Mouse (Mus musculus) hindbrain, embryonic 11.5 days (tissue): ENCODE results near the gene Krtap10-4. TPM values are rescaled to one million over a fixed set of nuclear protein-coding genes. Genes with fewer than 3 reads are reported as not detected.
"Not testable (repeated sequence)": the region's sequence is repeated elsewhere in the genome, so short reads cannot be mapped to it uniquely, and the experiment has no call there.

ENCODE experiments used
- ATAC-seq: fragments of 200-750 bp; cut with Nextera tagmentation; 2 replicates; pipeline ENCODE4 v1.8.0; 2017; ENCODE audit warnings: mild to moderate bottlenecking, moderate TSS enrichment, moderate library complexity; ENCODE audit not compliant: low FRiP score
- DNase-seq: peaks from one replicate; pipeline ENCODE4 v3.0.0-alpha.2; 2015; ENCODE audit warnings: low spot score
- H3K27ac ChIP-seq: fragments of 300-500 bp; sonication (generic); 2 replicates; pipeline ENCODE4 v1.5.1; 2014; ENCODE audit warnings: mild to moderate bottlenecking, low read depth, low read length
- H3K27me3 ChIP-seq: fragments of 300-500 bp; sonication (generic); 2 replicates; pipeline ENCODE4 v1.6.1; 2014; ENCODE audit warnings: mild to moderate bottlenecking, low read length, moderate library complexity, mixed read lengths; ENCODE audit not compliant: control insufficient read depth, insufficient read depth
- H3K36me3 ChIP-seq: fragments of 300-500 bp; sonication (generic); 2 replicates; pipeline ENCODE4 v1.6.1; 2014; ENCODE audit warnings: mild to moderate bottlenecking, low read length, moderate library complexity, mixed read lengths; ENCODE audit not compliant: control insufficient read depth, insufficient read depth
- H3K4me1 ChIP-seq: fragments of 300-500 bp; sonication (generic); replicated peaks from 2 replicates; pipeline ENCODE4 v1.6.1; 2014; ENCODE audit warnings: low read length, mixed read lengths; ENCODE audit not compliant: control insufficient read depth, insufficient read depth
- H3K4me2 ChIP-seq: fragments of 300-500 bp; sonication (generic); replicated peaks from 2 replicates; pipeline ENCODE4 v1.6.1; 2014; ENCODE audit warnings: mild to moderate bottlenecking, low read depth, low read length
- H3K4me3 ChIP-seq: fragments of 300-500 bp; sonication (generic); 2 replicates; pipeline ENCODE4 v1.5.1; 2014; ENCODE audit warnings: low read depth, low read length
- H3K9ac ChIP-seq: fragments of 300-500 bp; sonication (generic); 2 replicates; pipeline ENCODE4 v1.6.1; 2014; ENCODE audit warnings: low read depth, low read length
- H3K9me3 ChIP-seq: fragments of 300-500 bp; sonication (generic); 2 replicates; pipeline ENCODE4 v1.6.1; 2016; ENCODE audit warnings: low read length; ENCODE audit not compliant: control insufficient read depth
- WGBS: fragments of 180-500 bp; shearing (Covaris S2); extraction: QIAGEN DNeasy Blood & Tissue Kit; methylation state at CpG from one replicate; pipeline ENCODE4 v1.1.7; 2014; 5-methylcytosine and 5-hydroxymethylcytosine counted together
- polyA plus RNA-seq: library from polyadenylated mRNA; unstranded; fragments of >200 nt; fragmentation: Nextera tagmentation; extraction: Ambion mirVana; gene quantifications from 2 replicates; pipeline ENCODE4 v1.2.1, GENCODE M21; 2014

Gene Krtap10-4
- polyA plus RNA-seq, 1 experiment from 2014 or later: not detected

DNA sequence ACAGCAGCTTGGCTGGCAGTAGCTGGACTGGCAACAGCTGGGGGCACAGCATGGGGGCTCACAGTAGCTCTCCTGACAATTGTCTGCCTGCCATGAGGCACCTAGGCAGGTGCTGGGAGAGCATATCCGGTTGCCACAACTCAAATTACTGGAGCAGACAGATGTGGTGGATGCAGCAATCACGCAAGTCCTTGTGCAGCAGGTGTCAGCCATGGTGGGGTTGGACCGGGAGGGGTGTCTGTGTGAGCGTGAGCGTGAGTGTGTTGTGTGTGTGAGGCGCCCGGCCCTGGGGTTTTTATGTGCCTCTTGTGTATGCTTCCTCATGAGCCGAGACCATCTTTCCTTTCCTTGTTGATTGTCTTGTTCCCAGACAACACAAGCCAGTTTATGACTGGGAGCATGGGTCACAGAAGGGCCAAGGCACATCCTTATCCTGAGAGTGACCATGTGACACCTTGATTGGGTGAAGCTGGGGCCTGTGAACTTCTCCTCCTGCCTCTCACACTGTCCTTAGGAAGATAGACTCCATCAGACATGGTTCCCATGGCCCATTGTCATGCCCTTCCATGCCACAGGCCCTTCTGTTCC, 27.9 kb downstream of the Krtap10-4 start, which contains the start of gene Gm19668:
Gene Gm19668 (minus strand): TSS at position 213 of the 588 bp plus-strand sequence.
- WGBS: 56% methylated on average over 8 of the region's 8 CpGs

DNA sequence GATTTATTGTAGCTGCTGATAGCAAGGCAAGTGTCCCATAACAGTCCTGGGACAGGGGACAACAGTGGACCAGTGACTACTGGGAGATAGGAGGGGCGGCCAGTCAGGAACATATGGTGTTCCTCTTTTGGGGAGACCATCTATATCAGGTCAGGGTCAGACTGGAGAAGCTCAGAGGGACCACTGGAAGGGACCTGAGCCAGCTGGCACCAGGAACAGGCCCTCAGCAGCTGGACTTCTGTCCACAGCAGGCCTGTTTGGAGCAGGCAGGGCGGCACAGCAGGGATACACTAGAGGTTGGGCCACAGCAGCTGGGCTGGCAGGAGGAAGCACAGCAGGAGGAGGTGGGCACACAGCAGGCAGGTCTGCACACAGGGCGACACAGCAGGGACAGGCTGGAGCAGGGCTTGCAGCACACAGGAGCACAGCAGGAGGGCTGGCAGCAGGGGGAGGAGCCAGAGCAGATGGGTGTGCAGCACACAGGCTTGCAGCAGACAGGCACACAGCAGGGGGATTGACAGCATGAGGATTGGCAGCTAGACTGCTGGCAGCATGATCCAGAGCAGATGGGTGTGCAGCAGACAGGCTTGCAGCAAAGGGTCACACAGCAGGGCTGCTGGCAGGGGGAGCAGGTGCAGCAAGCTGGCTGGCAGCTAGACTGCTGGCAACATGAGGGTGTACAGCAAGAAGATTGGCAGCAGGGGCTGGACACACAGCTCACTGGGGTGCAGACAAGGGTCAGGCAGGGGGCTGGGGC, 28.6 kb downstream of the Krtap10-4 start:
- 0 out of 2 replicates have a peak overlapping the region, but pooled peaks have one; percentile 9 for H3K27ac ChIP-seq
- H3K4me3 ChIP-seq, H3K36me3 ChIP-seq, H3K27me3 ChIP-seq, H3K4me1 ChIP-seq, H3K9me3 ChIP-seq, H3K4me2 ChIP-seq, DNase-seq, H3K9ac ChIP-seq: not testable (repeated sequence)
- peak; percentile 17; the same call in 1 of the 2 replicates for ATAC-seq
- WGBS: 39% methylated on average over 2 of the region's 3 CpGs

More for the DNA sequence above, 27.9 kb downstream of the Krtap10-4 start, which contains the start of gene Gm19668:
- H3K9me3 ChIP-seq: no peaks in the 10 kb centered on the region
- ATAC-seq (no peak), DNase-seq (no peak)
- H3K4me3 ChIP-seq: no peak within 1 kb of the TSS
- H3K36me3 ChIP-seq: no peaks in the 10 kb centered on the region
- H3K4me1 ChIP-seq: no peaks in the 10 kb centered on the region
- H3K4me2 ChIP-seq: no peak within 1 kb of the TSS
- no peaks in the 10 kb centered on the region for H3K27me3 ChIP-seq
- H3K9ac ChIP-seq: no peak within 1 kb of the TSS
- 0 out of 2 replicates have a peak within 1 kb of the TSS, but pooled peaks have one; percentile 9 for H3K27ac ChIP-seq

DNA sequence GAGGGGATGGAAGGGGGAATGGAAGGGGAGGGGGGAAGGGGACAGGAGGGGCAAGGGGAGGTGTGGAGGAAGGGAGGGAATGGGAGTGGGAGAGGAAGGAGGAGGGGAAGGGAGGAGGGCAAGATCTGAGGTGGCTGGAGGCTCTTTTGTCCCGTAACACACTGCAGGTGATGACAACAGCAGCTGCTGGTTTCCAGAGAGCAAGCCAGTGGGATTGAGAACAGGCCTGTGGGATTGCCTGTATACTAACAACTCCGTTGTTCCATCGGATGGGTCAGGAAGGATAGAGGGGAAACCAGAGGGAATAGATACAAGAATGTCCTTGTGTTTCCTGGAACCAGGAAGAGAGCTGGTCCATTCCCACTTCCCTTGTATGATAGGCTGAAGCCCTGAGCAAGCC, 29.2 kb downstream of the Krtap10-4 start:
- no peaks in the 10 kb centered on the region for H3K27me3 ChIP-seq
- no peak overlapping the region for H3K9ac ChIP-seq
- 0 out of 2 replicates have a peak overlapping the region, but pooled peaks have one; percentile 0 for H3K27ac ChIP-seq
- H3K4me2 ChIP-seq: no peak overlapping the region
- H3K9me3 ChIP-seq: no peaks in the 10 kb centered on the region
- DNase-seq (no peak), ATAC-seq (no peak)
- no peaks in the 10 kb centered on the region for H3K4me1 ChIP-seq
- H3K36me3 ChIP-seq: no peaks in the 10 kb centered on the region
- no peak overlapping the region for H3K4me3 ChIP-seq
- WGBS: 14% methylated on average over 3 of the region's 3 CpGs

GRCm38 (mm10) chr10:77794976-77795375, 31.9 kb downstream of the Krtap10-4 start, which contains the start of gene Gm9639:
Gm9639 (minus strand) TSS chr10:77795076.
- Histone ChIP-seq H3K27ac (no peak within 1 kb of the TSS), H3K4me1 (no peaks in the 10 kb centered on the region), H3K4me2 (no peak within 1 kb of the TSS), H3K27me3 (no peaks in the 10 kb centered on the region), H3K9me3 (no peaks in the 10 kb centered on the region), H3K9ac (no peak within 1 kb of the TSS), H3K4me3 (no peak within 1 kb of the TSS), H3K36me3 (no peaks in the 10 kb centered on the region)
- WGBS: 59% methylated on average over 2 of the region's 2 CpGs
- no peak for DNase-seq
- no peak for ATAC-seq

GRCm38 (mm10) chr10:77788621-77789020, 38.3 kb downstream of the Krtap10-4 start:
- H3K9me3 ChIP-seq: no peaks in the 10 kb centered on the region
- no peaks in the 10 kb centered on the region for H3K4me1 ChIP-seq
- H3K4me3 ChIP-seq: no peak overlapping the region
- ATAC-seq (no peak), DNase-seq (no peak)
- no peak overlapping the region for H3K4me2 ChIP-seq
- no peaks in the 10 kb centered on the region for H3K36me3 ChIP-seq
- H3K27me3 ChIP-seq: no peaks in the 10 kb centered on the region
- no peak overlapping the region for H3K9ac ChIP-seq
- no peak overlapping the region for H3K27ac ChIP-seq
- 89% methylated on average over 2 of the region's 2 CpGs for WGBS

GRCm38 (mm10) chr10:77787876-77788275, 39.0 kb downstream of the Krtap10-4 start, which contains the start of gene Gm7137:
Gm7137 (minus strand) TSS chr10:77788200.
- ATAC-seq, H3K36me3 ChIP-seq, DNase-seq, H3K9me3 ChIP-seq, H3K4me1 ChIP-seq, H3K4me2 ChIP-seq, H3K27me3 ChIP-seq, H3K9ac ChIP-seq, H3K27ac ChIP-seq, H3K4me3 ChIP-seq: not testable (repeated sequence)
- WGBS: no CpG with 5 or more reads among the region's 1 CpGs

- not testable (repeated sequence) for H3K36me3 ChIP-seq, H3K4me3 ChIP-seq, H3K27ac ChIP-seq, H3K27me3 ChIP-seq, ATAC-seq, H3K9ac ChIP-seq, DNase-seq, H3K9me3 ChIP-seq, H3K4me1 ChIP-seq, H3K4me2 ChIP-seq
- WGBS: 82% methylated on average over 1 of the region's 3 CpGs
These were observed 43.5 kb downstream of the Krtap10-4 start for GRCm38 (mm10) chr10:77783396-77783795.

DNA sequence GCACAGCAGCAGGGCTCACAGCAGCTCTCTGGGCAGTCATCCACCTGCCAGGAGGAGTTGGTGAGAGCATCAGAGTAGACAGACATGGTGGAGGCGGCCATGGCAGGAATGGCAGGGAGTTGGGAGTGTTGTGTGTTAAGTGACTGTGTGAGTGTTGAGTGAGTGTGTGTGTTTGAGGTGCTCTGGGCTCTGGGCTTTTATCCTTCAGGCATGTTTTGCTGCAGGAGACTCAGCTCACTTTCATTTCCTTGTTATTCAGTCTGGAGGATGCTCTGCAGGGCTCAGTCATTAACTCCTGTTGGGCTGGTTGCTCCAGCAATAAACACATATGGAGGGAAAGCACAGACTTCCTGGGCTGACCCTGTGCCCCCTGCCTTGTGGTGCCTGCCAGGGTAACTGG, 44.5 kb downstream of the Krtap10-4 start, which contains the start of gene Gm3250:
Gene Gm3250 (minus strand): TSS at position 101 of the 400 bp plus-strand sequence.
- ATAC-seq, DNase-seq, H3K9me3 ChIP-seq, H3K4me2 ChIP-seq, H3K9ac ChIP-seq, H3K27ac ChIP-seq, H3K4me1 ChIP-seq, H3K36me3 ChIP-seq, H3K4me3 ChIP-seq, H3K27me3 ChIP-seq: not testable (repeated sequence)
- 57% methylated on average over 1 of the region's 1 CpGs for WGBS
